Mouse (Mus musculus): ENCODE results near the gene Rab31.

- TF ChIP-seq CTCF (IDR thresholded peaks at IDR 0.05; ENCODE audit: control insufficient read depth, insufficient read depth, low read length), result no peak
- no peak for TF ChIP-seq POLR2A (IDR thresholded peaks at IDR 0.05; ENCODE audit: borderline replicate concordance, control insufficient read depth, low read depth, low read length)
These were observed 88.8 kb downstream of the Rab31 start for GRCm38 (mm10) chr17:65683731-65684130.

Data from bone marrow, adult 2 months (tissue).